Mouse (Mus musculus) hindbrain, embryonic 16.5 days (tissue): Measurements from ENCODE around the gene Dnah8. TPM values are rescaled to one million over a fixed set of nuclear protein-coding genes. Genes with fewer than 3 reads are reported as not detected.

ENCODE experiments used
- polyA plus RNA-seq: library from polyadenylated mRNA; unstranded; fragments of >200 nt; fragmentation: Nextera tagmentation; extraction: Ambion mirVana; gene quantifications from 2 replicates; pipeline ENCODE4 v1.2.1, GENCODE M21; 2015

Gene Dnah8
- polyA plus RNA-seq, 1 experiment from 2014 or later = 1.7 TPM

Other genes with a start within 250 kb of the Dnah8 start
- 135 TPM in 2 replicates for gene Btbd9, start 47.9 kb upstream of the Dnah8 start, polyA plus RNA-seq
- 170 and 172 TPM in 2 replicates for gene Glo1, start 2.5 kb downstream of the Dnah8 start, polyA plus RNA-seq